ENCODE assay signal across 8 mouse cellular contexts in the genomic region with DNA sequence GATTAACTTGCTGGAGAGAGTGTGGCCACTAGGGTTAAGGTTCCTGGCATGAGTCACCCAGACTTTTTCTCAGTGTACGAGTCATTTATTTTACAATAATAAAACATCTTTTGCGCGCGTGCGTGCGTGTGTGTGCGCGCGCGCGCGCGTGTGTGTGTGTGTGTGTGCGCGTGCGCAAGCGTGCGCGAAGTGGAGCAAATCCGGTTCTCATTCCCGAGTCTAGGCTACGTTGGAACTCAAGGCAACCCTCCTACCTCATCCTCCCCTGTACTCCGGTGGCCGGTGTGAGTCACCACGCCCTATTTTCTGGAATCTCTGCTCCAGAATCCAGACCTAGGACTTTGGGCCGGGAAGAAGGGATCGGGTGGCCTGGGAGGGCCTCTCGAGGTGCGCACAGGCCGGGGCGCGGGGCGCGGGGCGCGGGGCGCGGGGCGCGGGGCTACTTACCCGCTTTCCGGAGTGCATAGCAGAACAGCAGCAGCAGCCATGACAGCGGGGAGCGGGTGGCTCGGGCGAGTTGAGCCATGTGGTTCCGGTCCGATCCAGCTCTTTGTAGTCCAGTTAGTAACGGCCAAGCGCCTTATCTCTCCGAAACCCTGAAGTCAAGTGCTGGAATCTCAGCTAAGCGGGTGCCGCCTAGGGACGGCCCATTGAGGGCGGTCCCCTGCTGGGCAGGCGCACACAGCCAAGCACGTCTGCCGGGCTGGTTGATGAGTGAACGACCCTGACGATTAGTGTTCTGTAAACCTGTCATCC. TPM values are rescaled to one million over a fixed set of nuclear protein-coding genes. Genes with fewer than 3 reads are reported as not detected.
A peak's percentile ranks its signal among the peaks of the same experiment; 100 is the strongest.
DNase-seq lines count a peak whose midpoint lies in the region; ATAC-seq lines count a peak whose summit lies in the region.

TSS of gene Pvr (minus strand) at position 655 of the 756 bp plus-strand sequence.

- 0 out of 2 replicates have a peak, but pooled peaks cover 6% of the 10 kb centered on the region for H3K4me1 ChIP-seq in hindbrain, embryonic 16.5 days (ENCODE audit: control insufficient read depth, insufficient read depth, low read depth, low read length)

- peak within 1 kb of the TSS; percentile 76 for H3K4me2 ChIP-seq in hindbrain, embryonic 16.5 days (ENCODE audit: low read length)

- H3K27me3 ChIP-seq in hindbrain, embryonic 16.5 days (replicated peaks; ENCODE audit: control insufficient read depth, insufficient read depth, low read length) = no peaks in the 10 kb centered on the region

- ATAC-seq in hindbrain, embryonic 16.5 days = peak; percentile 89

- H3K9ac ChIP-seq in hindbrain, embryonic 16.5 days (ENCODE audit: low read depth, low read length) = peak within 1 kb of the TSS; percentile 80

- DNase-seq in ZHBTc4 (ENCODE audit: low read depth, low spot score) = peak; percentile 94
- peak; percentile 63 to 66 for DNase-seq in cerebellum, postnatal 36 days
- DNase-seq in gastrocnemius, adult 8-10 months (ENCODE audit: low spot score in 2 of 2) = peak; percentile 50 to 54
- DNase-seq in left cerebral cortex, adult 18-20 months (ENCODE audit: low spot score in 2 of 2) = peak; percentile 72 to 75
- peak; percentile 83 to 90 for DNase-seq in lung, postnatal 4 days
- peak; percentile 76 for DNase-seq in retina, postnatal 1 day
- peak; percentile 80 for DNase-seq in urinary bladder, postnatal 14 days (ENCODE audit: low spot score)

- no peaks in the 10 kb centered on the region for H3K9me3 ChIP-seq in hindbrain, embryonic 16.5 days (ENCODE audit: control insufficient read depth, low read length)

- WGBS in hindbrain, embryonic 16.5 days = 0% methylated on average over 56 of the region's 60 CpGs

- peak within 1 kb of the TSS; percentile 91 for H3K27ac ChIP-seq in hindbrain, embryonic 16.5 days (ENCODE audit: low read depth, low read length)

- peak within 1 kb of the TSS; percentile 76 for H3K4me3 ChIP-seq in hindbrain, embryonic 16.5 days (ENCODE audit: low read length)

- H3K36me3 ChIP-seq in hindbrain, embryonic 16.5 days (ENCODE audit: control insufficient read depth, insufficient read depth, low read length) = peaks cover 14% of the 10 kb centered on the region

RNA-seq across cellular contexts. Expression of gene Pvr, which starts in this region (rescaled TPM):
- 1 to 10 TPM; 4.3 to 6.7 (median 4.9) TPM for total RNA-seq in gastrocnemius, adult 8-10 months (2022)
- 9.6 and 10.8 TPM in 2 replicates for polyA plus RNA-seq in hindbrain, embryonic 16.5 days (2015; fragmentation: Nextera tagmentation; extraction: Ambion mirVana)
- total RNA-seq in left cerebral cortex, adult 18-20 months (2021) = 10 to 100 TPM; 13.0 to 15.7 TPM

Comparison
In these comparisons a context has a peak if more than half of its experiments do, and no peak if none do; other contexts are left out.
1. Peak in every context shown above with its lines: DNase-seq, ATAC-seq, H3K4me3 ChIP-seq and H3K27ac ChIP-seq.